Mouse (Mus musculus) liver (tissue): ENCODE measurements at regions not wholly inside any gene's neighbourhood (a gene's known extent, or its start where the extent isn't known, plus 50 kb on each side); places are given as distances from the start of the nearest gene placed in this dataset.

Experiments
- DNase-seq: peaks from one replicate; pipeline ENCODE4 v3.0.0-alpha.2; 2020; ENCODE audit warnings: mixed read lengths

DNA sequence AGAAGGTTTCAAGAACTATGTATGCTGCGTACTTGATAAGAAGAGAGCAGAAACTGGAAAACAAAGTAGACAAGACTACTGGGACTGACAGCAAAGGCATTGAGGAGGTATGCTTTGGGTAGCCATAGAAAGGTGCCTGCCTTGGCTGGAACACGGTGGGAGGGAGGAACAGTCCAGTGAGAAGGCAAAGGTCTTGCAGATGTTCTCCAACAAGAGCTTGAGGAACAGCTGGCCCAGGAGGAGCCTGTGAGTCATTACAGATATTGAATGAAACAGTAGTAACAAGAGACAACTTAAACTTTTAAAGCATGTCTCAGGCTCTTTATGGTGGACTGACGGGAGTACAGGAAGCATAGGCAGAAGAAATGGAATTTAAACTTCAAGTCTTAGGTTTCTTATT lies 424.9 kb upstream of the Sphkap start:
- no peak for DNase-seq

DNA sequence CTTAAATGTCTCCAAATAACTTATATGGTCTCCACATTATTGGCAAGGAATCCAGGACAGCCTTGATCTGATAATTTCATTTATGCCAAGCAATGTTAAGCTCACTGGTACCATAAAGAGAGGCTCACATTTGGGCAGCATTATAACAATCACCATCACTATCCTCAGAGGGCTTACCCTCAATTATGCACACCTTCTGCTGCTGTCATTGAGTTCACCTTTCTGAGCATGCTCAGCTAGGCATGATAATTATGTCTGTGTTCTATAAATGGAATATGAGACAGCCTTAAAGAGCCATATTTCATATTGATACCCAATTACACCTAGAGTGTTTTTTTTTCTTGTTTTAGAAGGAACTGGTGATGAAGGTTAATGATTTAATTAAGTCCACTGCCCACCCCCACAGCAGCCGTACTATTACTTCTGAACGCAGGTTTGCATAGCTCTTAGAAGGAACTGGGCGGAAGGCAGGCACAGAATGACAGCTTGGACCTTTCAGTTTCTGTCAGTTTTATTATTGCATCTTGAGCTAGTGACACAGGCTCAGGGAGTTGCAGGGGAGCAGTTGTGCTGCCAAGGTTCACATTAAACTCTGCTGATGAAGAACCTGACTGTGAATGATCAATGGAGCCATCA lies 424.0 kb upstream of the Sphkap start:
- no peak for DNase-seq

DNA sequence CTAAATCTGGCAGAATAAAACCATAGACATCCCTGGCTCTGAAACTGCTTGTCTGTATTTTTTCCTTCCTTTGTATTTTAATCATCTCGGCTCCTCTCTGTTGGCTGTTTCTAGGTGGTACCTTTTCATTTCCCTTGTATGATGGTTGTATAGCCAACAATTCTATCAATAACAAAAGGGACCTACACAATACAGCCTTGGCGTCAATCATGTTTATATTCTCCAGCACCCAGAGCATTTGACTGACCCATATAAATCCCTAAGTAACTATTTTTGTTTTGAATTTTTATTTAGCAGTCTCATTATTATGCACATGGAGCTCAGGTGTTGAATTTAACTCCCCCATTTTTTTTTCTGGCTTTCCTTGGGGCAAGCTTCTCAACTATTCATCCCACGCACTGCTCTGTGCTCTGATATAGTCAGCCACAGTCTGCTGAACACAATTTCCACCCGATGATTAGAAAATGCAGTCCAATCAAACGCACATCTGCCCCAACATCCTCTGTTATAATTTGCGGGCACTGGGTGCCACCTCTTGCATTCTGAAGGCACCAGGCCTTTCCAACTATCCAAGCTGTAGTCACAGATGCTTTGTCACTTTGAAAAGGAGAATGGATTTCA lies 422.1 kb upstream of the Sphkap start:
- DNase-seq = no peak

DNA sequence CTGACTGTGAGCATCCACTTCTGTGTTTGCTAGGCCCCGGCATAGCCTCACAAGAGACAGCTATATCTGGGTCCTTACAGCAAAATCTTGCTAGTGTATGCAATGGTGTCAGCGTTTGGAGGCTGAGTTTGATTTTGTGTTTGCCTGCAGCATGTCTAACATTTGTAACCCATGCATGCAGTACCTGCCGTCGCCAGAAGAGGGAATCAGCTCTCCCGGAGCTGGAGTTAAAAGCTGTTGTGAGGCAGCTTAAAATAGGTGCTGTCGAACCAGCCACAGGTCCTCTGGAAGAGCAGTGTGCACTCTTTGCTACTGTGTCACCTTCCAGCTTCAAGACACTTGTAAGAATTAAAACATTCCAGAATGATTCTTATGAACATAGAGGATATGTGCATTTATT lies 403.2 kb upstream of the Sphkap start:
- peak; percentile 5 for DNase-seq

DNA sequence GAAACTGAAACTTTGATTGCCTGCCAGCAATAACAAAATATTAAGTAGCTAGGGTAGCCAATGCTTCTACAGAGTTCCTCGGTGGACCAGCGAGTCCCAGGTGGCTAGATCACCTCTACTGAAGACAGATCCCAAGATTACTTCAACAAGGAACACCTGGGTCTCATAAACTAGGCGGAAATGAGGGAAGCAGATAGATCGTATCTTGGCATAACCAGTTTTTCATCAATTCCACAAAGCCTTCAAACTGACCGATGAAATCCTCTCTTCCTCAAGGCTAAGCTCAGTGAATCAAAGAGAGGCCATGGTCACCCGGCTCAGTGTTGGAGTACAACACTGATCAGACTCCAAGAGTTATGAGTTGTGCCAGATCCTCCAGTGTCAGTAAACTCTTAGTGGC lies 400.4 kb upstream of the Sphkap start:
- DNase-seq = no peak

DNA sequence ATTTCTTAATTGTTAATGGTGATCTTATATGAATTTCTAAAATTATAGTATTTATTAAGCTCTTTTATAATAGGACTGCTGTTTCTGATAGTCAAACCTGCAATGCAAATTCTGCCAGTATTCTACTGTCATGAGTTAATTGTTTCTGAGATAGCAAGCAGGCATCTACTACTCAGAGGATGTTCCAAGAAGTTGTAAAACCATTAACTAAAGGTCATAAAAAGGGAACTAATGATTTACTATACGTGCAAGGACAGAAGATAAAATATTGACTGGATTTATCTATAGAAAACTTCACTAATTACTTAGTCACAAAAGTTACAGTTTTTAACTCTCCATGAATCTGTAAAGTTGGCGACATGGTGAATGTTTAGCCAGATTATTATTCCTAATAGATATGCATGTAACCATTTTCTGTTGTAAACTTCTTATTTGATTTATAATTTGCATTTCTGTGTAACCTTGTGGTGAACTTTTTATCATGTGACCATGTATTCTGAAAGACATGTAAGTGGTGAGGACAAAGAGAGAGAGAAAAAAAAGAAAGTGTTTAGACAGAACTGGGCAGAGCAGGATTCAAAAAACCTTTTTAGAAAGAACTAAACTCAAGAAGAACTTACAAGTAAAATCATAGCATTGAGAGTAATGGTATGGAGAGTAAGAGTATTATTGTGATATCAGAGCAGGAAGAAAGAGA lies 395.5 kb upstream of the Sphkap start:
- DNase-seq = no peak

DNA sequence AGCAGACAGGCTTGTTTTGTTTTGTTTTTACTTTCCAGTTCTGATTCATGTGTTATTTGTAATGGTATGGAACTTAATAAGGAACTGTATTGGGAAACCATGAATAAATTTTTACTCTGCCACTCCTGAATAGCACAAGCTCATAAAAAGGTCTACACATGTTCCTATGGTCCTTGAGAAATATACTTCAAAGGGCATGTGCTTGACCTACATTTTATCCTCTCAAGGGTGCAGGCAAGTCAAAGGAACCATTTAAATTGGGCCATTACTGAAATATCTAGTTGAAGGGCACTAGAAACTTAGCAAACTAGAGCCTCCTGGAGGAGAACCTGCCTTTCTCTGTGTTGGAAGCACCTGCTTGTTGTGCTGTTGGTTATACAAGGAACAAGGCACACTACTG lies 393.8 kb upstream of the Sphkap start:
- DNase-seq = no peak

DNA sequence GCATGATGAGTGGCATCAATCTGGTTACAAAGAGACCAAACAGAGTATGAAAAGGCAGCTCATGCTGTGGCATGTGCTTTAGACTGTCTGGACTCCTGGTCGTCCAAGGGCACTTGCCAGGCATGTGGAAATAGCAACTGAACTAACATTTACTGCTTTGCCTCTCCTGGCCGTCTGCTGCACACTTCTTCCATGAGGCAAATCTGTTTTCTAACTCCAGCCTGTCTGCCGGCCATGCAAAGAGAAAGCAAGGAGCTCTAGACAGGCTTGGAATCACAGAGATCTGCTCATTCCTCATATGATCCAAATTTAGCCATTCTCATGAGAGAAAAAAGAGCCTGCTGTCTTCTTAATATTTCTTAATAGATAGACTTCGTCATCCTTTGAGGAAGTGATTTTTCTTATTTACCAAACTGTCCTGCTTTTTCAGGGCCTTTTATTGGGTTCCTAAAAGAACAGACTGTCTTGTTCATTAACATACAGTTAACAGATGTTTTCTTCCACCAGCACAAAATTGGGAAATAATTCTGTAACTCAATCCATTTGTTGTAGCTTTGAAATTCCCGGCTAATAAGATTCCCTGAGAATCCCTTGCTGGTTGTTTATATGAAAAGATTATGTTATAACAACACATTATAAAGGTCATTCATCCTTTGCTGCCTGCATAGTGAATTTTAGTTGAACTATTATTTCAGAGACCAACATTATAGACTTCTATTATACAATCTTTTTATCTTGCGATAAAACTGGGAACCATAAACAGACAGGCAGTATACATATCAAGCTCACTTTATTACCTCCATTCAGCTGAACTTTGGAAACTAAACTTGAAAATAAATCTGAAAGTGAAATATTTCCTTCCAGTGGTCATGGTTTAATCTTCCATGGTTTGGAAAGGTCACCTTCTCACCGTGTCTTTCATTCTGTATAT lies 389.2 kb upstream of the Sphkap start:
- no peak for DNase-seq

DNA sequence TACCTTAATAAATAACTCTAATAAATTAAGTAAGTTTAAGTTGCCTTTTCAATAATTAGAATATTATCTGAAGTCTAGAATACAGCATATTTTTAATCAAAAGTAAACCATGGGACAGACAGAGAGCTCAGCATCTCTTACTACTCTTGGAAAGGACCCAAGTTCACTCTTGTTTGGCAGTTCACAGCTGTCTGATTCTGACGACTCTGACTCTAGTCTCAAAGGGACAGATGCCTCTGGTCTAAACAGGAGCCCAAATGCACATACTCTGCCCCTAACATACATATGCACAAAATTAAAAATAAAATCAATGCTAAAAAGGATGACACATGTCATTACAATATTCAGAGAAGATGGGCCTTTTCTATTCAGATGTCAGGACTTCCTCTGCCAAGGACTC lies 369.2 kb upstream of the Sphkap start:
- DNase-seq = no peak

DNA sequence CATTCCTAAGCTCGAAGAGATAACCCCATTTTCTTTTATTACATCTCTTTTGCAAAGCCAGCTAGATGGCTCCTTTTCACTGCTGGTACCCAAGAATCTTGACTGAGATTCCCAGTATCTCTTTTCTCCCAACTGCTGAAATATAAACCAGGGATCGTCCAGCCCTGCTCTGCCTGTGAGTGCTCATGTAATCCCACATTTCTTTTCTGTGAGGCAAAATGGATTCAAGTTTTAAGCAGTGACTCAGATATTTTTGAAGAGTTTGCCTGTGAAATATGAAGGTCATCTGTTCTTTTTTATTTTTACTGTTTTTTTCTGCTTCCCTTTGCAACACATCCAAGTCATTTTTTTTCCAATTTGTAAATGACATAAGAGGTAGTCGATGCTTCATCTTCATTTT lies 363.2 kb upstream of the Sphkap start:
- DNase-seq = no peak

DNA sequence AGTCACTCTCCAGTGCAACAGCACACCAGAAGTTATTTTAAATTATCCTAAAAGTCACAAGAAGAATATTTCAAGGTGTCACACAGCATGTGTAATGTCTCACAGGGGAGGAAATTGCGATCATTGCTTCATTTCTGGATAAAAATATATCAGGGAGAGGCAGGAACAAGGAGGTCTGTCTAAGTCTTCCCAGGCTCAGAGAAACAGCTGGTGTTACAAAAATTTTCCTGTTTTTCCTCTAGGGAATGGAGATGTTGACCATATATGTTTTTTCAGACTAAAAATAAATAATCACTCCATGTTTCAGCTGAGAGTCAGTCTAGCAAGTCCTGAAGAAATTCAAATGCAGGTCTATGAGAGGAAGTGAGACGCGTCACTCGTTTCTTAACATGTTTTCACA lies 353.5 kb upstream of the Sphkap start:
- no peak for DNase-seq

DNA sequence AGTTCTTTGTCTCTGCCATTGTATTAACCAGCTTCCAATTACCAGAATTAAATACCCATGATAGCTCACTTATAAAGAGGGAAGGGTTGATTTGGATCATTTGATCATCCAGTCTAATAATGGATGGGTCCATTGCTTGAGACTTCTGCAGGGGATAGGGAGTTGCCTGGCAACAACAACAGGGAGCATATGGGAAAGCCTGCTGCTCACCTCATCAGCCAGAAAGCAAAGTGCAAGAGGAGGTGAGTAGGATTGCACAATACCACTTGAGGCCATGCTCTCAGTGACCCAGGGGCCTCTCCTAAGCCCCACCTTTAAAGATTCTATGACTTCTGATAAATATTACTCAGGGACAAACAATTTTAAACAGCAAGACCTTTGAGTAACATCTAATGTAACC lies 348.9 kb upstream of the Sphkap start:
- no peak for DNase-seq

DNA sequence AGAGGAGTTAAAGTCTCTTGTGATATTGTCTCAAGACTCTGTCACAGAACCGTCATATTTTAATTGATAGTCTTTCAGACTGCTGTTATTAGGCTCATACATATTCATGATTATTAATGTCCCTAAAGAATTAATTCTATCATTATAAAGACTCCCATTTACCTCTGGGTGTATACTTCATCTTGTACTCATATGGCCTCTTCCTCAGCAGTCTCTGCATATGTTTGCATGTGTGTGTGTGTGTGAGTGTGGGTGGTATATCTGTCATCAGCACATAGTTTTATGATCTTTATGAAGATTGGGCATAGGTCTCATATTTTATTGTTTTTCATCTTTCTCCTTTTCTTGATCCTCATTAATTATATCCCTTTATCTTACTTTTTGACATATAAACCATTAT lies 347.3 kb upstream of the Sphkap start:
- no peak for DNase-seq

DNA sequence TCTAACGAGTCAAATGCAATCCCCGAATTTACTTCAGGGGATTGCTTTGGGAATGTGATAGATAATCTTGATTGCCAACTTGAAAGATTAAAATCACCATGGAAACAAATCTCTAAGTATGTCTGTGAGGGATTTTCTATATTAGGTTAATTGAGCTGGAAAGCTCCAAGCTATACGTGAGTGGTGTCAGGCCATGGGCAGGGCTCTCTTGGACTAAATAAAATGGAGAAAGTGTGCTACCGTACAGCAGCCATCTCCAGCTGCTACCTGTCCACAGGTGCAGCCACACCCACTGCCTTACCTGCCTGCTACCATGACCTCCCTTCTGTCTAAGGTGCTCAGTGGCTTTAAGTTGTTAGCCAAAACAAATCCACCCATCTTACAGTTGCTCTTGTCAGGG lies 345.0 kb upstream of the Sphkap start:
- DNase-seq = no peak

DNA sequence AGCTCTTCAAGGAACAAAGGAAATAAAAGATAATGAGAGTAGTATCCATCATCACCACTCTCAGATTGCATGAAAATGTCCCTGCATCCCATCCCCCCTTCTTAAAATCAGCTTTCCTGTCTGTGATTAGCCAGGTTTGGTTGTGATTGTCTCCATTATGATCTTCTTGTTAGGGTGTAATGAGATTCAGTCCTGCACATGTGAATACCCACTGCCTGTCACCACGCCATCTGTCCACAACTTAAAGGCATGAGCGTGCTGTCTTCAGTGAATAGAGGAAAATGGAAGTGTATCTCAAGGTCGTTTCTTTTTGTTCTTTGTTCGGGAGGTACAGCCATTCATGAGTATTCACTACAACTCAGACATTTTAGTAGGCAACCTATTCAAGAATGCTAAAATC lies 341.0 kb upstream of the Sphkap start:
- DNase-seq = no peak

DNA sequence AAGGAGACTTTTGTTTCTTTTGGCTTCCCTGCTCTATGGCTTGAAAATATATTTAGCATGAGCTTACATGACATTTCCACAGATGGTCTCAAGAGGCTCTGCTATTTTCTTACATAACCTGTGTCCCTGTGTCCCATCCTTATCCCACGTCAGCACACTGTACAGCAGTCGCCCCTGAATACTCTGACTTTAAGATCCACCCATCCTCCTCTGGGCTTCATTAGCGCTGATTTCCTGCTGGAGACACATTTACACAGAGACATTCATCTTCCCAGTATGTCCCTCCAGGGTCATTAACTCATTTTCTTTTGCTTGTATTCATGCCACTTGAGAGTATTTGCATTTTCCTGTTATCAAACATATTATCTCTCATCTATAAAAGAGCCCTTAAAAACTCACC lies 340.1 kb upstream of the Sphkap start:
- DNase-seq = no peak

DNA sequence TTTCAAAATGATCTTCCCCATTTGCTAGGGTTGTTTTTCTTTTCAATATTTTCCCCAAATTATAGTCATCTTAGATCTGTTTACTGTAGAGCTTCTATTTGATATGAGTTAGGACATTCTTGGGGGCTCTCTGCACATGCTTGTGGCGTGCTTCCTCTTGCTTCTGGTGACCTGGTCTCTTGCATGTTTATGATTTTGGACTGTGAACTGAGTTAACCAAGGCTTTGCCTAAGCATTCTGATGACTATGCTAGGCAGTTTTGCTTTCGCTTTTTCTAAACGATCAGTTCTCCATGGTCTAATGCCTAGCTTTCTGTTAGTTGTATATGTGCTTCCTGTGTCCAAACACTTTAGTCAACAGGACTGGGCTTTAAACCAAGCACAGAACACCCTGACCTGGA lies 339.4 kb upstream of the Sphkap start:
- no peak for DNase-seq

DNA sequence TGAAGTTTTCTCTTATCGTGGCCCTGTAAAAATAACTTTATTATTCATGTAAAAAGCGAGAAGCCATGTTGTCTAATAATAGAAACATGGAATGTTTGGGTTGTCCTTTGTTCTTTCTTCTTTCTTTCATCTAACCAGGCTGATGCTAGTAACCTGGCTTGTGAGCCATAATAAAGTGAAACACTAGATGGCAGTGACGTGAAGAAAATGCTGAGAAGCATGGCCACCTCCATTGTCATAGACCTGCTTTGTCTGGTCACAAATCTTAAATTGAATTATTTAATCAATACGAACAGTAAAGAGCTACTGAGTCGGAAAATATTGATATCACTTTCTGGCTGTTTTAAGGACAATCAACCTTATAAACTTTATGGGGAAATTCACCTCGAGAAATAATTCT lies 338.0 kb upstream of the Sphkap start:
- DNase-seq = no peak

DNA sequence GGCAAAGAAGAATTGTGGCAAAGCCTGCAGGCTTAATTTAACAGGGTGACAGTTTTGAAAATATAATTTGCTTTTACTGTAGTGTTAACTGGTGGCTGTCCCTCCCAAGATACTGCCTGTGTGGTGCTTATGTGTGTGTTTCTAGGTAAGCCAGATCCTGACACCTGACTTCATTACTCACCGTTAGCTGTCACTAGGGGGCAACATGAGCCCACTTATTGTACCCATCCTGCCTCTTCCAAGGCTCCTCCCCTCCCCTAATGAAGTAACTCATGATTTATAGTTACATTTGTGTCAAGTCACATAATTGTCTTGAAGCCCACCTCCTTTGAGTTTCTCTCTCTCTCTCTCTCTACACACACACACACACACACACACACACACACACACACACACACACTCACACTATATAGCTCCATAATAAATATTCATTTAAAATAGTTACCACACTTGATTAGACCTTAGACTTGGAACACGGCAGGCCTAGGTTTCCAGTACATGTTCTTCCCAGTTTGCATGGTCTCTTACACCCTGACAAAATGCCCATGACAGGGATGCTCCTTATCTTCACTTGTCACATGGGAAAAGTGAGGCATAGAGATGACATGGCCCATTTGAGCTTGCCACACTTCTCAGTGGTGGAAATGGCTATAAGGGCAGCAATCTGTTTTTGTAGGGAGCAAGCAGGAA lies 328.6 kb upstream of the Sphkap start:
- DNase-seq = no peak

DNA sequence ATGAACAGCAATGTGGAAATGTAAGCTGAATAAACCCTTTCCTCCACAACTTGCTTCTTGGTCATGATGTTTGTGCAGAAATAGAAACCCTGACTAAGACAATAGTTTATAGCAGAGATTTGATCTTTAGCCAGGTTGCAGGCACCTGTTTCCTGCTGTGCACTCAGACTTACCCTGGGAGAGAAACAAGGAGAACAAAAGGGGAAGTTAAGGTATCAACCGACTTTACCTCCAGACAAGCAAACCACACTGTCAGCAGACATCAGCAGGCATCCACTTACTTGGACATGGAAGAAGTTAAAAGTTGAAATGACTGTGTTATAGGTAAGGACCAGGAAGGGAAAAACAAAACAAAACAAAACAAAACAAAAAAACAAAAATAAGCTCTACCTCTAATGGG lies 323.7 kb upstream of the Sphkap start:
- DNase-seq = no peak

DNA sequence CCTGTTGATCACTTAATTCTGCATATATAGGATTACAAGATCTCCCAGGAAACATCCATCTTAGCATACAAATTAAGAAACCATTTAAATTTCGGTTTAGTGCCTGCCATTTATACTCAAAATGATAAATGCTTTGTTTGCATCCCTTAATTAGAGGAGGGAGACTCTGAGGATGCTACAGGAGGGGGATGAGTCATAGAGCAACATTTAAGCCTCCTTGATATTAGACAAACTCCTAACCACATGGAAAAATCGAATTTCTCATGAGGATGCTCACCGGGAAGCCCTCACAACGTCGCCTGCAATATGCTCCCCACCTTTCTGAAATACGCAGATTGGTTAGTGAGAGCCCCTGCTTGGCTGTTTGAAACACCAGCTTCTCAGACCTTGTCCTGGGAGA lies 320.8 kb upstream of the Sphkap start:
- DNase-seq = no peak

DNA sequence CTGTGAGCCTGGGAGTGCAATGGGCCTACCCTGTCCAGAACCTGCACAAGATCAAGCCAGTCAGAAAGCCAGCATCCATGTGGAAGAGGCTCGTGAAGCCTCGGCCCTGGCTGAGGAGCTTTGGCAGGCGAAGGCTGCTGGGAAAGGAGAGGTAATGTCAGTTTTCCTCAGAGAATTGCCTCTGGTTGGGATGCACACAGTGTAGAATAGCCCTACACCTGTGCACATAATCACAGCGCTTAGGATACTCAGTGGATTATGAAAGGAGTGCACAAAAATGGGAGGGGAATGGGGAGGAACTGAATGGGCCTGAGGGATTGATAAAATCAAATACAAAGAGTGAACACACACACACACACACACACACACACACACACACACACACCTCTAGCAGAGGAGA lies 319.9 kb upstream of the Sphkap start:
- no peak for DNase-seq

DNA sequence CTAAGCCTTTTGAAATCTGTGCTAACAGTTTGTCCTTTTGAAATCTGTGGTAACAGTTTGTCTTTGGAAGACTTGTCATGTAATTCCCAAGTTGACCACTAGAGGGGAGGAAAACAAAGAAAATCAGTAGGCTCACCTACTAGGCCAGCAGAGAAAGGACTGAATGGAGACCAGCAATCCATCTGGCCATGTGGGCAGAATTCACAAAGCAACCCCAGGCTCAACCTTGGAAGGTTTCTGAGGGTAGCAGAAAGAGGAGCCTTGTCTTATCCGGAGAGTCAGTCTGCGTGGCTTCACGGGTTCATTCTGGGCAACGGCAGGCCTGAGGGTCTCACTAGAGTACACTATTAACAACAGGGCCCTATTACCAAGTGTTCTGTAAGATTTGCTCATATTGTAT lies 319.2 kb upstream of the Sphkap start:
- DNase-seq = no peak
